Mouse (Mus musculus): ENCODE data around the gene 4932438A13Rik.

4932438A13Rik gene

GRCm38 (mm10) chr3:36862721-36863275 is at the start of gene 4932438A13Rik:
Gene 4932438A13Rik (plus strand): TSS chr3:36863104.
- DNase-seq (ENCODE audit: extremely low spot score, low spot score), result peak; percentile 97

GRCm38 (mm10) chr3:36816633-36817032 is 46.3 kb upstream of the 4932438A13Rik start:
- DNase-seq (ENCODE audit: extremely low spot score, low spot score), result no peak

GRCm38 (mm10) chr3:36819402-36819801 is 43.5 kb upstream of the 4932438A13Rik start:
- no peak for DNase-seq (ENCODE audit: extremely low spot score, low spot score)

- no peak for DNase-seq (ENCODE audit: extremely low spot score, low spot score)
Observed at GRCm38 (mm10) chr3:36821037-36821436, 41.9 kb upstream of the 4932438A13Rik start.

- DNase-seq (ENCODE audit: extremely low spot score, low spot score), result no peak
Observed at GRCm38 (mm10) chr3:36825098-36825497, 37.8 kb upstream of the 4932438A13Rik start.

GRCm38 (mm10) chr3:36825554-36825953 is 37.4 kb upstream of the 4932438A13Rik start:
- no peak for DNase-seq (ENCODE audit: extremely low spot score, low spot score)

GRCm38 (mm10) chr3:36827274-36828025 is 35.5 kb upstream of the 4932438A13Rik start:
- DNase-seq (ENCODE audit: extremely low spot score, low spot score), result no peak

GRCm38 (mm10) chr3:36830218-36830617 is 32.7 kb upstream of the 4932438A13Rik start:
- DNase-seq (ENCODE audit: extremely low spot score, low spot score), result no peak

GRCm38 (mm10) chr3:36834426-36834825 is 28.5 kb upstream of the 4932438A13Rik start:
- DNase-seq (ENCODE audit: extremely low spot score, low spot score), result no peak

GRCm38 (mm10) chr3:36834832-36835231 is 28.1 kb upstream of the 4932438A13Rik start:
- DNase-seq (ENCODE audit: extremely low spot score, low spot score), result no peak

- DNase-seq (ENCODE audit: extremely low spot score, low spot score), result peak; percentile 31
Observed at GRCm38 (mm10) chr3:36835525-36836203, 27.2 kb upstream of the 4932438A13Rik start.

GRCm38 (mm10) chr3:36836833-36837232 is 26.1 kb upstream of the 4932438A13Rik start:
- DNase-seq (ENCODE audit: extremely low spot score, low spot score), result no peak

GRCm38 (mm10) chr3:36840650-36841555 is 22.0 kb upstream of the 4932438A13Rik start:
- peak; percentile 62 for DNase-seq (ENCODE audit: extremely low spot score, low spot score)

GRCm38 (mm10) chr3:36853733-36854440 is 9.0 kb upstream of the 4932438A13Rik start:
- no peak for DNase-seq (ENCODE audit: extremely low spot score, low spot score)

- no peak for DNase-seq (ENCODE audit: extremely low spot score, low spot score)
Observed at GRCm38 (mm10) chr3:36861411-36862410, 1.2 kb upstream of the 4932438A13Rik start.

- no peak for DNase-seq (ENCODE audit: extremely low spot score, low spot score)
Observed at GRCm38 (mm10) chr3:36863427-36863826, 523 bp downstream of the 4932438A13Rik start.

- no peak for DNase-seq (ENCODE audit: extremely low spot score, low spot score)
Observed at GRCm38 (mm10) chr3:36863881-36864280, 977 bp downstream of the 4932438A13Rik start.

GRCm38 (mm10) chr3:36864466-36864865 is 1.6 kb downstream of the 4932438A13Rik start:
- DNase-seq (ENCODE audit: extremely low spot score, low spot score), result no peak

- no peak for DNase-seq (ENCODE audit: extremely low spot score, low spot score)
Observed at GRCm38 (mm10) chr3:36905372-36905771, 42.5 kb downstream of the 4932438A13Rik start.

Measured in neural tube, embryonic 10.5 days (tissue).